Mouse (Mus musculus) heart, embryonic 16.5 days (tissue): ENCODE results near the gene Ppil4. TPM values are rescaled to one million over a fixed set of nuclear protein-coding genes. Genes with fewer than 3 reads are reported as not detected.

Experiments used
- ATAC-seq: fragments of 200-750 bp; cut with Nextera tagmentation; replicated peaks from 2 replicates; pipeline ENCODE4 v1.8.0; 2017; ENCODE audit warnings: moderate number of reproducible peaks; ENCODE audit not compliant: insufficient read depth, low FRiP score; ENCODE audit errors: extremely low read depth
- H3K27ac ChIP-seq: fragments of 300-500 bp; sonication (generic); 2 replicates; pipeline ENCODE4 v1.5.1; 2014; ENCODE audit warnings: mild to moderate bottlenecking, low read length, control low read depth, moderate library complexity
- H3K27me3 ChIP-seq: fragments of 300-500 bp; sonication (generic); 2 replicates; pipeline ENCODE4 v1.6.1; 2014; ENCODE audit warnings: low read length, mixed read lengths; ENCODE audit not compliant: control insufficient read depth, insufficient read depth
- H3K36me3 ChIP-seq: fragments of 300-500 bp; sonication (generic); 2 replicates; pipeline ENCODE4 v1.6.1; 2014; ENCODE audit not compliant: control insufficient read depth, insufficient read depth
- H3K4me1 ChIP-seq: fragments of 300-500 bp; sonication (generic); 2 replicates; pipeline ENCODE4 v1.6.1; 2014; ENCODE audit warnings: low read length, mixed read lengths; ENCODE audit not compliant: control insufficient read depth, insufficient read depth
- H3K4me2 ChIP-seq: fragments of 300-500 bp; sonication (generic); 2 replicates; pipeline ENCODE4 v1.6.1; 2014; ENCODE audit warnings: low read depth, mild to moderate bottlenecking, control low read depth, low read length
- H3K4me3 ChIP-seq: fragments of 300-500 bp; sonication (generic); 2 replicates; pipeline ENCODE4 v1.5.1; 2014; ENCODE audit warnings: mild to moderate bottlenecking, control low read depth, low read length
- H3K9ac ChIP-seq: fragments of 300-500 bp; sonication (generic); 2 replicates; pipeline ENCODE4 v1.6.1; 2014; ENCODE audit warnings: low read length, control low read depth
- H3K9me3 ChIP-seq: fragments of 300-500 bp; sonication (generic); replicated peaks from 2 replicates; pipeline ENCODE4 v1.6.1; 2016; ENCODE audit warnings: low read length; ENCODE audit not compliant: control insufficient read depth
- WGBS: fragments of 180-500 bp; shearing (Covaris S2); extraction: QIAGEN DNeasy Blood & Tissue Kit; methylation state at CpG from one replicate; pipeline ENCODE4 v1.1.7; 2014; 5-methylcytosine and 5-hydroxymethylcytosine counted together
- polyA plus RNA-seq: library from polyadenylated mRNA; unstranded; fragments of >200 nt; fragmentation: Nextera tagmentation; extraction: Ambion mirVana; gene quantifications from 2 replicates; pipeline ENCODE4 v1.2.1, GENCODE M21; 2015

The Ppil4 gene
- polyA plus RNA-seq, 1 experiment from 2014 or later: 34.1 TPM

- H3K27me3 ChIP-seq: no peaks in the 10 kb centered on the region; the same call in none of the 2 replicates
- no peaks in the 10 kb centered on the region for H3K4me1 ChIP-seq
- no peaks in the 10 kb centered on the region for H3K9me3 ChIP-seq
- no peaks in the 10 kb centered on the region for H3K36me3 ChIP-seq
- H3K9ac ChIP-seq: no peak overlapping the region
- no peak overlapping the region for H3K4me3 ChIP-seq
- no peak for ATAC-seq
- no peak overlapping the region for H3K4me2 ChIP-seq
- no peak overlapping the region for H3K27ac ChIP-seq
- 92% methylated on average over 6 of the region's 6 CpGs for WGBS
Observed at GRCm38 (mm10) chr10:7863411-7863810, 70.7 kb downstream of the Ppil4 start.

- Histone ChIP-seq H3K27me3 (no peaks in the 10 kb centered on the region; the same call in none of the 2 replicates), H3K36me3 (no peaks in the 10 kb centered on the region), H3K4me2 (no peak overlapping the region), H3K9me3 (no peaks in the 10 kb centered on the region), H3K27ac (no peak overlapping the region), H3K4me3 (no peak overlapping the region), H3K4me1 (no peaks in the 10 kb centered on the region), H3K9ac (no peak overlapping the region)
- ATAC-seq: no peak
- 68% methylated on average over 6 of the region's 6 CpGs for WGBS
Observed at GRCm38 (mm10) chr10:7864184-7864583, 71.5 kb downstream of the Ppil4 start.

DNA sequence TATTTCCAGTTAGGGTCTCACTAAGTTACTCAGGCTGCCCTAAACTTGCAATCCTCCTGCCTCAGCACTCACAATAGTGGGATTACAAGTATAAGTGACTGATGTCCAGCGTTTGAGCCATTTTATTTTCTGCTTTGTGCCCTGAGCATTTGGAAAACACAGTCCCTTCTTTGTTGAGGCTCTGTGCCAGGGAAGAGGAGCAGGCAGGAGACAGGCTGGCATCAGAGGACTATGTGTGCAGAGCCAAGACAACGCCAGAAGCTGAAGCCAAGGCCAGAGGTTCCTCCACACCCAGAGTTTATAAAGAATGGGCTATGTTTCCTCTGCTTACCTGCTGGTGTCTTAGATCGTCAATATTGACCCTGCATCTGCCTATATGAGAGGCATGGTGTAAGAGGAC, 72.1 kb downstream of the Ppil4 start:
- Histone ChIP-seq H3K4me3 (no peak overlapping the region), H3K27ac (no peak overlapping the region), H3K9ac (no peak overlapping the region), H3K4me1 (no peaks in the 10 kb centered on the region), H3K9me3 (no peaks in the 10 kb centered on the region), H3K4me2 (no peak overlapping the region), H3K36me3 (no peaks in the 10 kb centered on the region), H3K27me3 (no peaks in the 10 kb centered on the region; the same call in none of the 2 replicates)
- ATAC-seq: no peak
- WGBS: 80% methylated on average over 3 of the region's 3 CpGs

GRCm38 (mm10) chr10:7866762-7867665, 74.3 kb downstream of the Ppil4 start:
- 20% methylated on average over 50 of the region's 50 CpGs for WGBS
- Histone ChIP-seq H3K36me3 (no peaks in the 10 kb centered on the region), H3K4me2 (peak overlapping the region; percentile 80), H3K27me3 (no peaks in the 10 kb centered on the region; the same call in none of the 2 replicates), H3K4me3 (peak overlapping the region; percentile 53), H3K9me3 (no peaks in the 10 kb centered on the region), H3K9ac (peak overlapping the region; percentile 67), H3K27ac (no peak overlapping the region), H3K4me1 (peaks cover 3% of the 10 kb centered on the region; the same call in 1 of the 2 replicates)
- no peak for ATAC-seq

DNA sequence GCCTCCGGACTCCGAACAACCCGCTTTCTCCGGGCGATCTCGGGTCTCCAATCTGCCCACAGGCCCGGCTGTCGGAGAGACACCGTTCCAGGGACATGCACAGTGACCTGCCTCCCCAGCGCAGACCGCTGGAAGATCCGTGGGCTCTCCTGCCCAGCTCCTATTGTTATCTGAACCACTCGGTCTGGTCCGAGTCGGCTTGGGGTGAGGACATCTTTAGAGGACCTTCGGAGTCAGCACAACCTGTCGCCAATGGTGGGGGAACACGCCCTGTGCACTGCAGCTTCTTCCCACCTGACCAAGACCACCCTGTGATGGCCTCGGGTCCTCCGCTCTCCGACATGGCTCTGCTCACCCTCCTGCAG, 75.0 kb downstream of the Ppil4 start:
- H3K27ac ChIP-seq: no peak overlapping the region
- WGBS: 23% methylated on average over 21 of the region's 21 CpGs
- no peaks in the 10 kb centered on the region; the same call in none of the 2 replicates for H3K27me3 ChIP-seq
- H3K9ac ChIP-seq: peak overlapping the region; percentile 67
- no peaks in the 10 kb centered on the region for H3K9me3 ChIP-seq
- H3K36me3 ChIP-seq: no peaks in the 10 kb centered on the region
- peak overlapping the region; percentile 80 for H3K4me2 ChIP-seq
- H3K4me1 ChIP-seq: peaks cover 3% of the 10 kb centered on the region; the same call in 1 of the 2 replicates
- no peak for ATAC-seq
- peak overlapping the region; percentile 53 for H3K4me3 ChIP-seq

DNA sequence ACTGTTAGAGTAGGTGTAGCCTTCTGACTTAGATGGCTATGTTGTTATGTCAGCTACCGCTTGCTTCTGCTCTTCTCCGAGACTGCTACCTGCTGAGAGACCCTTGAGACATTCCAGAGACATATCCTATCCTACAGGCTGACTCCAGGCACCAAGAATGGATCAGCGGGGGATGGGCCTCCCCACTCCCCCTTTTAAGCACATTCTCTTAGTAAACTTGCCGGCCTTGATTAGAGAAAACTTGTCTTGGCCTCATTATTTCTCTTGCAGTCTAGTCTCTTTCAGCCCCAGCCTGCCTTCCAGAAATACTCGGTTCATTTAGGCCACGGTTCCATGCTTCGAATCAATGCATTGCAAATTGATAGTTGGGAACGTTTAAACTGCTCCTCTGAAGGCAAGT, 77.1 kb downstream of the Ppil4 start:
- Histone ChIP-seq H3K9me3 (no peaks in the 10 kb centered on the region), H3K9ac (no peak overlapping the region), H3K36me3 (no peaks in the 10 kb centered on the region), H3K4me3 (no peak overlapping the region), H3K27ac (no peak overlapping the region), H3K4me2 (no peak overlapping the region), H3K4me1 (peaks cover 3% of the 10 kb centered on the region; the same call in 1 of the 2 replicates), H3K27me3 (no peaks in the 10 kb centered on the region; the same call in none of the 2 replicates)
- ATAC-seq: no peak
- 62% methylated on average over 8 of the region's 8 CpGs for WGBS

- Histone ChIP-seq H3K4me2 (no peak overlapping the region), H3K4me3 (no peak overlapping the region), H3K27me3 (no peaks in the 10 kb centered on the region; the same call in none of the 2 replicates), H3K9ac (no peak overlapping the region), H3K36me3 (no peaks in the 10 kb centered on the region), H3K27ac (no peak overlapping the region), H3K4me1 (peaks cover 3% of the 10 kb centered on the region; the same call in 1 of the 2 replicates), H3K9me3 (no peaks in the 10 kb centered on the region)
- 57% methylated on average over 11 of the region's 11 CpGs for WGBS
- ATAC-seq: no peak
Observed at GRCm38 (mm10) chr10:7870571-7871315, 78.1 kb downstream of the Ppil4 start.

GRCm38 (mm10) chr10:7871381-7872020, 78.8 kb downstream of the Ppil4 start:
- 88% methylated on average over 5 of the region's 5 CpGs for WGBS
- no peaks in the 10 kb centered on the region for H3K9me3 ChIP-seq
- no peak overlapping the region for H3K4me3 ChIP-seq
- peaks cover 3% of the 10 kb centered on the region; the same call in 1 of the 2 replicates for H3K4me1 ChIP-seq
- H3K9ac ChIP-seq: no peak overlapping the region
- H3K27me3 ChIP-seq: no peaks in the 10 kb centered on the region; the same call in none of the 2 replicates
- no peak overlapping the region for H3K27ac ChIP-seq
- no peak for ATAC-seq
- H3K36me3 ChIP-seq: no peaks in the 10 kb centered on the region
- no peak overlapping the region for H3K4me2 ChIP-seq
